Mouse (Mus musculus): ENCODE measurements around the gene Hist1h2bk.
A peak's percentile ranks its signal among the peaks of the same experiment; 100 is the strongest.

Hist1h2bk gene

DNA sequence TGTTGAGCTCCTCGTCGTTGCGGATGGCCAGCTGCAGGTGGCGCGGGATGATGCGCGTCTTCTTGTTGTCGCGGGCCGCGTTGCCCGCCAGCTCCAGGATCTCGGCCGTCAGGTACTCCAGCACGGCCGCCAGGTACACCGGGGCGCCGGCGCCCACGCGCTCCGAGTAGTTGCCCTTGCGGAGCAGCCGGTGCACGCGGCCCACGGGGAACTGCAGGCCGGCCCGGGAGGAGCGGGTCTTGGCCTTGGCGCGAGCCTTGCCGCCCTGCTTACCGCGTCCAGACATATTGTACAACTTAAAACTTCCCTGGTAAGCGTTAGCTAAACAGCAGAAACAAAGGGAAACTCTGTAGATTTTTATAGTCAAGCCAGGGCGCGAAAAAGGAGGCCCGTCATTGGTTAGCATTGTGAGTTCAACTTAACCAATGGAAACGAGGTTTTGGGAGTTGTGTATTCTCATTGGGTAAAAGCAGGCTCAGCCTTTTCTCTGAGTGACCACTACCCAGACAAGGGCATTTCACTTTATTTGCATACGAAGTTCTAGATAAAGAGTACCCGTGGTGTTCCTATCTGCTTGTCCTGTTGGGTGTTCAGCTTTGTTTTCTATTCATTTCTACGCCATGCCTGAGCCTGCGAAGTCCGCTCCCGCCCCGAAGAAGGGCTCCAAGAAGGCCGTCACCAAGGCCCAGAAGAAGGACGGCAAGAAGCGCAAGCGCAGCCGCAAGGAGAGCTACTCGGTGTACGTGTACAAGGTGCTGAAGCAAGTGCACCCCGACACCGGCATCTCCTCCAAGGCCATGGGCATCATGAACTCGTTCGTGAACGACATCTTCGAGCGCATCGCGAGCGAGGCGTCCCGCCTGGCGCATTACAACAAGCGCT is at the start of gene Hist1h2bk, which contains the start of gene Hist1h2ah:
Gene Hist1h2bk (plus strand): TSS at position 604 of the 882 bp plus-strand sequence.
Gene Hist1h2ah (minus strand): TSS at position 302 of the 882 bp plus-strand sequence.
- peak; percentile 75 to 81 for DNase-seq (ENCODE audit: low spot score in 2 of 2)

DNA sequence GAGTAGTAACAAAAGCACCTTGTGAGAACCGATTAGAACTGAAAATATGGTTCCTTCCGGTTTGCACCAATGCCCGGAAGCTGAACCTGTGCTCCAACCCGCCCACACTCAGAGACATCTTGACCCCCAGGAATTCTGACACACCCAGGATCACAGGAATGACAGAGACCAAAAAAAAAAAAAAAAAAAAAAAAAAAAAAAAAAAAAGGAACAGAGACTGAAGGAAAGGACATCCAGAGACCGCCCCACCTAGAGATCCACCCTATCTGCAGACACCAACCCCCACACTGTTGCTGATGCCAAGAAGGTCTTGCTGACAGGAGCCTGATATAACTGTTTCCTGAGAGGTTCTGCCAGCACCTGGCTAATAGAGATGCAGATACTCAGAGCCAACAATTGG is 43.1 kb upstream of the Hist1h2bk start:
- no peak for DNase-seq (ENCODE audit: low spot score in 2 of 2)

DNA sequence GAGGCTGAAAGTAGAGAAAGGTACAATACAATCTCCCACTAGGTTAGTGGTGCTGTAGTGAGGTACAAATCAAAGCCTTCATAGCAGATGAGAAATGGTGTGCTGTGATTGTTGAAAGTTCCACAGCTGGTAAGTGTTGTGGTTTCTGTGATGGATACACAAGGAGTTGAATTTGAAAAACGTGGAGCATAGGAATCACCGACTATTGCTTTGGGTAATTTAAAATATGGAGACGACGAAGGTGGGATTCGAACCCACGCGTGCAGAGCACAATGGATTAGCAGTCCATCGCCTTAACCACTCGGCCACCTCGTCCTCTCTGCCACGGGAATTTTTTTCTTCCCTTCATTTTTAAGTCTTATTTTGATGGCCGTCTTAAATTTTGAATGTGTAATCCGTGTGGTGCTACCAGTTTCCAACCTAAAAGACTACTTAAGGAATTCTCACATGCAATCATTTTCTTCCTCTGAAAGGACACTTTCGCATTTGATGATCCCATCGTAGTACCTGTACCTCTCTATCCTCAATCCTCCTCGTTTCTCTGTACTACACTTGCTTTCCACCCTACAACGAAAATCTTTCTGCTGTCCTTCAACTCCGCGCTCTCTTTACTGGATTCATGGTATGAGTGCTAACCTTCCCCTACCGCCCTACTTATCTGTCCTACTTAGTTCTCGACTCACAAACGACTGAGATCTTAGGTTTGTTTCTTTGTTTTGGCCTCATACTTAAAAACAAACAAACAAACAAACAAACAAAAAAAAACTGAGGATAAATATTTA is 41.5 kb upstream of the Hist1h2bk start:
- DNase-seq (ENCODE audit: low spot score in 2 of 2) = no peak

DNA sequence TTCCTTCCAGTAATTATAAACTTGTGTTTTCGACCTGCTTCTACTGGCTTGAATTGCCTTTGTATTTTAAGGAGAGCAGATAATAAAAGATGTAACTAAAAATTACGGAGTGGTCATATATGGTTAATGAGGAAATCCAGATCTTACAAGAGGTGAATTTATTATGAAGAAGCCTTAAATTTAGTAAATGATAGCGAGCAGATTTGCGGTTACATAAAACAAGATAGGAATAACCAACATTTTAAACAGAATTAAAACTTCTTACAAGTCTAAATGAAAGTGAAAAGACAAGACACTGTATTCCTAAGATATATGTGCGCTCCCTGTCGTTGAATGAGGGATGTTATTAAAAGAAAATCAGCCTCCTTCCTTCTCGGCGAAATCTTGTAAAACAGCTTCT is 40.8 kb upstream of the Hist1h2bk start:
- no peak for DNase-seq (ENCODE audit: low spot score in 2 of 2)

DNA sequence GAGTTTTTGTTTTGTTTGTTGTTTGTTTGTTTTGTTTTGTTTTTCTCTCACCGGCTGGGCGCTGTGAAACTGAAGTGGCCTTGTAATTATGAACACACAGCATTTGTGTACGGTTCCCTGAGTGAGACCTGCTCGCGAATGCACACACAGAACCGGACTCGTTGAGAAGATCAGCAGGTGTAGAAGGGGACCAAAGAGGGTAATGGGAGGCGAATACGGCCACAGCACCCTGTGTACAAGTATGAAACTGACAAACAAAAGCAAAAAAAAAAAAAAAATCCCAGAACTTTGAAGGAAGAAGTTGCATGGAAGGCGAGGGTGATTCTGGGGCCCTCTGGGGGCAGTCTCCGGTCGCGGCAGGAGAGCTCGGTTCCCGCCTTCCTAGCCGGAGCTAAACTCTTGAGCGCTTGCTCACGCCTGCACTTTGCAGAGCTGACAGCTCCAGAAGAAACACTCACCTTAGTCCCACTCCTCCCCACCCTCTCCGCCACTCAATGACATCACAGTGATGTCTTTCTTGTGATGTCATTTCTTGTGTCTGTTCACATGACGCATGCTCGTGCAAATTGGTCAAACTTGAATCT is 40.2 kb upstream of the Hist1h2bk start:
- DNase-seq (ENCODE audit: low spot score in 2 of 2) = no peak

DNA sequence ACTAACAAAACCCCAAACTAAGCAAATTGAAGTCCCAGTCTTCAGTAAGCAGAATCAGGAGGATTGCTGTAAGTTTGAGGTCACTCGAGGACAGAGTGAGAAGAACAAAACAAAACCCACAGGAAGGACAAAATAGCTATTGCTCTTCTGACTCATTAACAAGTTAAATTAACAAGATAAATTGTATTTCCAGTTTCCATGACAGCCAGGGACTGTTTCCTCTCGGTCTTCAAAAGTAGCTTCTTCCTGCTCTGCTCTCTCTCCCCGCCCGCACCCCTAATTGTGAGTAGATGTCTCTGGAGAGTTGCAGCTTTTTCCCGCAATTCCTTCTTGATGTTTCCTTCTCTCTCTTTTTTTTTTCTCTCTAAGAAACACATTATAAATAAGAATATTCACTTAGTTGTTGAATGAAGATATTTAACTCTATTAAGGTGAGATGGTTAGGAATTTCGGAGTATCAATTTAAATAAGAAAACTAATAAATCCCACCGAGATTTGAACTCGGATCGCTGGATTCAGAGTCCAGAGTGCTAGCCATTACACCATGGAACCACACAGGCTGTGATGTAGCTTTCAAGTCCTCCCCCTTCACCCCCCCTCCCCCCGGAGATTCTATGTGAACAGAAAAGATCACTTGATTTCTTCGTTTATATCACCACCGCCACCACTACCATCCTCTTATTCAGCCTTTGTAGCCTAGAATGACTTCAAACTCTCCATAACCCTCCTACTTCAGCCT is 39.4 kb upstream of the Hist1h2bk start:
- no peak for DNase-seq (ENCODE audit: low spot score in 2 of 2)

DNA sequence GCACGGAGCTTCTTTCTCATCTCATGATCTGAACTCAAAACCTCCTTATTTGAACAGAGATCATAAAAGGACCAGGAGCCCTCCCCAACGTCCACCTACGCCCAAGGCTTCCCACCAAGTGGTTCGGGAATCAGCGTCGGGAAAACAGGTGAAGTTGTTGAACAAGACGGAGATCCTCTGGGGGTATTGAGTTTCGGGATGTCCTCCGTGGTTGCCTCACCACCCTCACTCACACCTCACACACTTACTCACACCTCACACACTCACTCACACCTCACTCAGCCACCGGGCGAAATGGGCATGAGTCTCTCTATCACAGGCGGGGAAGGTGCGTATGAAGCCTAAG is 38.9 kb upstream of the Hist1h2bk start:
- DNase-seq (ENCODE audit: low spot score in 2 of 2) = no peak

DNA sequence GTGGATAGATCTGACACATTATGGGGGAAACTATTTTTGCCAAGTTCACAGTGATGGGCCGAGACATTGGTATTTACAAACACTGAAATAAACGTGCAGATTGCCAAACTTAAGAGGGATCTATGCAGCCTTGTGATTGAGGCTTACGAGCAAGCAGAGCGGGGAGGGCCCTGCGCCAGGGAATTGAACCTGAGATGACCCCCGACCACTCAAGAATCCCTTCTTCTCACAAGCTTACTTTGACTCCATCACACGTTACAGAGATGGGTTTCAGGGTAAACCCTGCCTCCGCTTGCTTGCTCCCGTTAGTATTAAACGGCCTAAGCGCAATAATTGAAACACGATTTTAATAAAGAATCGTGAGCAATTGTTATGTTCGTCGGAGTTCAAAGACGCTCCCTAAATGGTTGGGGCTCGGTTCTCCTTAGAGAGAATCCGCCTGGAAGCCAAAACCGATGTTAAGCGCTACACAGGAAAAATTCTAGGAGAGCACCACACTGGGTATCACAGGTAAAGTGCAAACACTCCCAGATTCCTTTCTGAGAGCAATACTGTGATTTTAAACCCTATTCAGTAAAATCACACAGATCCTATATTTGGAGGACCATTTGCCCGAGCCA is 38.4 kb upstream of the Hist1h2bk start:
- DNase-seq (ENCODE audit: low spot score in 2 of 2) = no peak

DNA sequence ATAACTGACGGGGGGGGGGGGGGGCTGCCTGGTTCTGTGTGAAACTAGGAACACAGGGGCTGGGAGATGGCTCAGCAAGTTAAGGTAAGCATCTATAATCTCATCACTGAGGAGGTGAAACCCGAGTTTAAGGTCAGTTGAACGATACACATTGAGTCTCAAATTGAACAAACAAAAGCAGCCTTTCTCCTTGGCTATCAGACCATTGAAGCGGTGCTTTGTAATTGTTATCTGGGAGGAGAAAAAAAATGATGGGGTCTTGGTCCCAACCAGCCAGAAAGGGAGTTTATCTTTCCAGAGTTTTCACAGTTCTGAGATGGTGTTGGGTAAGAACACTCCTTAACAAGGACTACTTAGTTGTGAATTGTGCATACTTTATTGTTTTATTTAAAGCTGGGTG is 37.8 kb upstream of the Hist1h2bk start:
- no peak for DNase-seq (ENCODE audit: low spot score in 2 of 2)

DNA sequence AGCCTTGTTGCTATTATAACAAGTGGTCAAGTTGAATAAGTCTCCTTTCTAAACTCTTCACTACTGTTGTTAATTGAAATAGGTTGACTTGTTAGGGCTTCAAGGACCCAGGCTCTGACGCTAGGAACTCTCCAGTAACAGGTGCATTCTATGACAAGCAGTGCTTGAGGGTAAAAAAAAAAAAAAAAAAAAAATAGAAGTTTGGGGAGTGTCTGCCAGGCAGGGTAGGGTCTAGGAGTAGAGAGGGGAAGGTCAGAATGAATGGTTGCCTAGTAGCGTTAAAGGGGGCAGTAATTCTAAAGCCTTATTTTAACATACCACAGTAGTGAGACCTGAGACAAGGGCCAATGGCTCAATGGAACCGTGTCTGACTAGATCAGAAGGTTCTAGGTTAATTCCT is 37.3 kb upstream of the Hist1h2bk start:
- DNase-seq (ENCODE audit: low spot score in 2 of 2) = no peak

DNA sequence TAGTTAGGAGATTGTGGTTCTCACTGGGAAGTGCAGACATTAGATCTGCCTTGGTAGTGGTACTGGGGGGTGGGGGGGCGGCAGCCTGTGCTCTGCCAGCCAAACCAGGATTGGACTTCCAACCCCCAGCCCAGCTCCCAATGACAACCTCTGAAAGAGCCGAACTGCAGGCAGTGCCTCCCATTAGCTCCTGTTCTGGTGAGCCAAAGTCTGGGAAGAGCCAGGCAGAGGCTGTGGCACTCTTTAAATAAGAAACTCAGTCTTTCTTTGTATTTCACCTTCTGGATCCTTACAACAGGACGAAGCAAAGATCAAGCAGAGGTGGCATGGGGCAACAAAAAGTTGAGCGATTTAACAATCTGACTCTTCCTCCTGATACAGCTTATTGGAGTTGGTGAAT is 36.5 kb upstream of the Hist1h2bk start:
- DNase-seq (ENCODE audit: low spot score in 2 of 2) = no peak

DNA sequence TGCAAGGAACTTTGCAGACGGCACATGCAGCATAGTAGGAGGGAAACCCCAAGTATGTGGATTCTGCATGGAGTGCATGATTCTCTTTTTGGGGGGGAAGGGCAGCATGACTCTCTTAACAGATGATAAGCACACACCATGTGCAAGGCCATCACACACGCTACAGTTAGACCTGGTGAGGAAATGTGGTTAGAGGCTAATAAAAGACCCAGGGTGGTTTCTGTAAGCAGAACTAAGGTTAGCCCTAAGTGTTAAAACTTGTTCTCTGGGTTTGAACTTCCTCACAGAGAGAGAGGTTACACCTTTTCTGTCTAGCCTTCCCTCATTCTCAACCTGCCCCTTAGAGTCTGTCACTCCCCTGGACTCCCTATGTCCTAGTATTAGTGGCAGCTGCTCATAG is 34.3 kb upstream of the Hist1h2bk start:
- no peak for DNase-seq (ENCODE audit: low spot score in 2 of 2)

DNA sequence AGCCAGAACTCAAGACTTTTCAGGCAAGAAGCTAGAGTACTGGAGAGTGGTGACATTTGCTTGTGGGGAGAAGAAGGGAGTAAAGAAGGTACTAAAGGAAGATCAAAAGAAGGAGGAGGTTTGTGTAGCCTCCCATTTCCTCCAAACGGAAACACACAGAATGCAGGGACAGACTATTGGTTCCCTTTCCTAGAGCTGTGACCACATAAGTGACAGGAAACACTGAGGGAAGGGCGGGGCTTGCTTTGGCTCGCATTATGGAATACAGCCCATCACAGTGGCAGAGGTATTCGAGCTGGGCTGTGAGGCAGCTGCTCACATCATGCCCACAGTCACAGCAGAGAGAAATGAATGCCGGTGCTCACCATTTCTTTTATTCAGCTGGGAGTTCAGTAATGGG is 33.8 kb upstream of the Hist1h2bk start:
- no peak for DNase-seq (ENCODE audit: low spot score in 2 of 2)

DNA sequence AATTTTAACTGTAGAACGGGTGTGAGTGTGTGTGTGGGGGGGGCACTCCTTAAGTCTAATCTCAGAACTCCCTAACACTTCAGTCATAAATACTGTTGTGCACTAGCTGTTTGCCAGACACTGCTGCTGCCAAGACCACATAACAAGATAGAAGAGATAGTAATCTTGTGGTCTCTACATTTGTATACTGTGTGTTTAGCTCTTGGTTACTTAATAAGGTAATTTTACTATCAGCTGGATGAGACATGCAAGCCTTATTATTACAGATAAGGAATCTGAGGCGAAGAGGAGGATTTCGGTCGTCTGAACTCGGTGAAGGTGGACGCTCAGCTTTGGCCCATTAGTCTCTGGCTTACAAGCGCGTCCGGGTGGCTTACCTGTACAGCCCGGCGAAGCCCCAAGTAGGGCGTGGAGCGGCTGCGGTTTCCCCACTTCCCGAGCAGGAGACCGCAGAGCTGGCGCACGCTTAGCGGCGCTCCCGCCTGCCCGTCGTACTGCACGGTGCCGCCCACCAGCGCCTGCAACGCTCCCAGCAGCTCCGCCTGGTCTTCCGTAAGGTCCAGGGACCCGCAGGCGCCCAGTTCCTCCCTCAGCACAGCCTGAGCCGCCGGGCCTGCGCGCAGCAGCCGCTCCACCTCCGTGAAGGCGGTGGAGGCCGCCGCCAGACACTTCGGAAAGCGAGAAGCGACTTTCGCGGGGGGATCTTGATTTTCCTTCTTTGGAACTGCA is 29.9 kb upstream of the Hist1h2bk start:
- peak in 1 of 2 experiments; percentile 31 for DNase-seq (ENCODE audit: low spot score in 2 of 2)

DNA sequence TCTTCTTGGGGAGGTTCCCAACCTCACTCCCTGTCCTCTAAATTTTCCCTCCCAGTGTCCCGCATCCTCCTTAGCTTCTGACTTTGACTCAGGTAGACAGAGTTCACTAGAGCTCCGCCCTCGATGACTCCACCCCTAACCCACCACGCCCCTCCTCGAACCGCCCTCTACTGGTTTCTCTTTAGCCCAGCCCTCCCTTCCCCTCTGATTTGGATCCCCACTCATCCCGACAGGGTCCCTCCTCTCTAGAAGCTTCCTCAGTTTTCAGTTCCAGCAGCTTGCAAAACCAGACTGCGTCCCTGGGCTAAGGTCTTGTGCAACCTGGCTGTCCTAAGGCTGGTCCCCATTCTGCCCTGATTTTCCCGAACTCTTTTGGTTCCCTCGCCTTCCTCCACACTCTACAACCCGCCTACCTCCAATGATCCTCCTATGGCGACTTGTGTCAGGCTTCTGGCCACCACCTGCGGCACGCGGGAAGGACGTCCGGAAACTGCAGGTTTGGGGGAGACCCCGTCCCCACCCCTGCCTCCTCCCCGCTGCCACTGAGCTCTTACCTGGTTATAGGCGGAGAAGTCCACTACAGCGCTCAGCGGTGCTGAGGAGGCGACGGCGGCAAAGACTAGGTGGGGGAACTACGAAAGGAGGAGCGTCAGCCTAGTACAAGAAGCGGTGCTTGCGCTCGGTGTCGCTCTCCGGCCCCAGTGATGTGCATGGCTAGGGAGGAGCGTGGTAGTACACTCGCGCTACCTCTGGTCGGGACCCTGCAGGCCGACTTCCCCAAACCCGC is 29.1 kb upstream of the Hist1h2bk start:
- DNase-seq (ENCODE audit: low spot score in 2 of 2) = peak in 1 of 2 experiments; percentile 56

DNA sequence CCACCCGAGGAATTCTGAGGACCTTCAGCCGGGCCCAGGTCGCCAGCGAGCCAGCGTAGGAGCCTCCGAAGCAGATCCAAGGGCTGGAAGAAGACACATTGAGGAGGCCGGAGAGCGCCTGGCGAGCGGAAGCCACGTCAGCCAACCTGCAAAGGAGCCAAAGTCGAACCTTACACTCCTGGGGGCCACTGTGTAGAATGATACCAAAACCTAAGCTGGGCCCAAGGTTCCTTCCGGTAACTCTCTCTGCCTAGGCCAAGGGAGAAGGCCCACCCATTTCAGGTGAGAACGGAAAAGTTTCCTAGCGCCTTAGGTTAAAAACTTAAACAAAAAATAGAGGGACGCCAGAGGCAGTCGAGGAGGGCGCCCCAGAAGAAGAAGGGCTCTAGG is 28.6 kb upstream of the Hist1h2bk start:
- no peak for DNase-seq (ENCODE audit: low spot score in 2 of 2)

DNA sequence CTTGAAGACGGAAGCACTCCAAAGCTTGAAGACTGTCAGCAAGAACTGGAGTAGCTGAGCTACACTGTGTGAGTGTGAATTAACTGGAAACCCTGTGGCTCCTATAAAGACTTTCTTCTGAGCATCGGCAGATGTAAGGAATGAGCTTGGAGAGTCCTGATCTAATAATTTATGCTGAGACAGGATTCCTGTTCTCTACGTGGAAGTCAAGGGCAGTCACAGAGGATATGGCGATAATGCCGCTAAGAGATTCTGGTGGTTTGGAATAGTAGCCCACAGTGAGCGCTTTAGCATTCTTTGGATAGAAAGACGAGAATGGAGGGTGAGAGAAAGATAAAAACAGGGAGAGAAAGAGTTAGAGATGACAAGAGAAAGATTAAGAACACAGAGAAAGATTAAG is 27.8 kb upstream of the Hist1h2bk start:
- DNase-seq (ENCODE audit: low spot score in 2 of 2) = no peak

DNA sequence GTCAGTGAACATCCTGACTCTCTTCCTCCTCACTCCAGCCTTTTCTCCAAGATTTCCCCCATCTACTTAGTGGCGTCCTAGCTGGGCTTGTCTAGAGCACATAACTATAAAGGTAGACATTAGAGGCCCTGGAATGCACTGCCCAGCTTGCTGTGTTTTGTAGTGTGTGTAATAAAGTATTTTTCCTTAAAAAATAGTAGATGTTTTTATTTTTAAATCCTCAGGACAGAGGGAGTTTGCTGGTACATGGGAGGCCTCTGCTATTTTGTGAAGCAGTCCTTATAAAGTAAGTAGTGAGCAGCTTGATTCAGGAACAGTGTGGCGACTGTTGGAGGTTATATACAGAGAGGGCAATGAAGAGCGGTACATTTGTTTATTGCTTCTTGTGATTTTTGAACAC is 27.0 kb upstream of the Hist1h2bk start:
- no peak for DNase-seq (ENCODE audit: low spot score in 2 of 2)

DNA sequence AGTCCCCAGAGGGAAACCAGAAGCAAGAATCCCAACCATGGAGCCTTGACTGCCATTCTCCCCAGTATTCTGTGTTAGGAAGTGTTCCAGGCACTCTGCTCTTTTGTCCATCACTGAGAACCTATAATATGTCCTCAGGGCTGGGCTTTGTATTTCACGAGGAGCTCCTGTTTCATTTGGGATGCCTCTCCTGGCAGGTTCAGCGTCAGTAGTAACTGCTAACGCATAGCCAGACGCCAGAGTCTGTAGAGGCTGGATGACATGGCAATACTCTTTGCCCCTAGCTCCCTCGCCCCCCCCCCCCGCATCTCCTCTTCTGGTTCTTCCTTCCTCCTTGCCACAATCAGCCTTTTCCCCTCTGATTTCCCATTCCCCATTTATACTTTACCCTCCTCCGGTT is 26.0 kb upstream of the Hist1h2bk start, which contains the start of gene Prss16:
Gene Prss16 (minus strand): TSS at position 101 of the 400 bp plus-strand sequence.
- DNase-seq (ENCODE audit: low spot score in 2 of 2) = no peak

DNA sequence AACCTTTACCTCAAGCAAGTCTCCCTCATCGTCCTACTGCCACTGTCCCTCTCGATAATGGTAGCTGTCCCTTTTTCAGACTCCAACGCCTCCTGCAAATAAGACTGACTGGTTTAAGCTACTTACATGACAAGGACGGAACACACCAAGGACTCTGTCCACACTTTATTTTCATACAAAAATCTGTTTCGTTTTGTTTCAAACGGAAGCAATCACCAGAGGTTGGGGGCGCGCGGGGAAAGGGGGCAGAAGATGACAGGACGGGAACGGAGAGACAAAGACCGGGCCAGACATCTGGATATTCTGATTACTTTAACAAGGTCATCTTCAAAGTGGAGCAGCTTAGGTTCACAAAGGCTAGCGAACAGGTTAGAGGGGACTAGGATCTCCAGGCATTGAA is 22.0 kb upstream of the Hist1h2bk start:
- DNase-seq (ENCODE audit: low spot score in 2 of 2) = no peak

All from urinary bladder, postnatal 36 days (tissue).